Mouse (Mus musculus) myocyte (in vitro differentiated cells): ENCODE measurements at regions not wholly inside any gene's neighbourhood (a gene's known extent, or its start where the extent isn't known, plus 50 kb on each side); places are given as distances from the start of the nearest gene placed in this dataset.

Experiments used
- POLR2A ChIP-seq: IDR thresholded peaks from one replicate; pipeline ENCODE4 v1.6.1; 2011; ENCODE audit warnings: low read depth, mild to moderate bottlenecking, control low read depth, moderate library complexity; ENCODE audit not compliant: insufficient read length
- TCF12 ChIP-seq: IDR thresholded peaks from one replicate; pipeline ENCODE4 v1.6.1; 2011; ENCODE audit warnings: mild to moderate bottlenecking, control low read depth; ENCODE audit not compliant: poor library complexity, insufficient read depth, severe bottlenecking

DNA sequence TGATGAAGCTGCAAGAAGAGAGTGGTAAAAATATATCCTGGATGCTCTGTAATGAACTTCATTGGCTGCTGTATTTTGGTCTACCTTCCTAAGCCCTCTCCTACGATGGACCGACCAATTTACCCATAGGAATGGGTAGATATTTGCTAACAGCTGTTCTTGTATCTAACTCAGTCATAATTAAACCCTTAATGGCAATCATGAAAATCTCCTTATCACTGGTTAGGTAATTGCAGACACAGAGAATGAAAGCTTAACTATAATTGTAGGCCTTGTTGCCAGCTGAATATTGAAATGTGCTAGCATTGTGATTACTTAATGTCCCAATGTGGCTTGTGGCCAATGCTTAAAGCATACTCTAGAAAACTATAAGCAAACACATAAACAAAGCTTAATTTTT is 334.4 kb upstream of the Kcnh7 start:
- TF ChIP-seq TCF12 (no peak), POLR2A (no peak)
